Comparison of ENCODE assay signal across 17 mouse cellular contexts in genomic region chr11:116337000-116337399, GRCm38 (mm10). TPM values are rescaled to one million over a fixed set of nuclear protein-coding genes. Genes with fewer than 3 reads are reported as not detected.
DNase-seq lines count a peak whose midpoint lies in the region; ATAC-seq and TF ChIP-seq lines count a peak whose summit lies in the region.
"Had no signal": no experiment of that assay in that cellular context is flagged by ENCODE, and none has a peak within 500 bp of the region (broad histone marks: within the 10 kb centered on the region; RNA-seq: fewer than 3 reads in every experiment).

No protein-coding gene starts in this region.

- H3K4me2 ChIP-seq in hindbrain, embryonic 13.5 days, result no peak overlapping the region
- no peak overlapping the region for H3K4me2 ChIP-seq in hindbrain, embryonic 16.5 days (ENCODE audit: low read length)
- no peak overlapping the region for H3K4me2 ChIP-seq in midbrain, embryonic 12.5 days (replicated peaks)
- no peak overlapping the region for H3K4me2 ChIP-seq in midbrain, postnatal 0 days (ENCODE audit: low read depth, low read length, poor library complexity, severe bottlenecking)
- no peak overlapping the region for H3K4me2 ChIP-seq in forebrain, embryonic 12.5 days
- H3K4me2 ChIP-seq: liver, embryonic 15.5 days had no signal

- peaks cover 51% of the 10 kb centered on the region for H3K4me1 ChIP-seq in hindbrain, embryonic 13.5 days (replicated peaks)
- peaks cover 38% of the 10 kb centered on the region for H3K4me1 ChIP-seq in hindbrain, embryonic 16.5 days (ENCODE audit: control insufficient read depth, insufficient read depth, low read depth, low read length)
- H3K4me1 ChIP-seq in midbrain, embryonic 12.5 days, result peaks cover 56% of the 10 kb centered on the region
- H3K4me1 ChIP-seq in midbrain, postnatal 0 days (ENCODE audit: insufficient read depth, low read length), result peaks cover 6% of the 10 kb centered on the region; the same call in 1 of the 2 replicates
- peaks cover 52% of the 10 kb centered on the region for H3K4me1 ChIP-seq in forebrain, embryonic 12.5 days

- H3K9me3 ChIP-seq in hindbrain, embryonic 13.5 days, result no peaks in the 10 kb centered on the region
- H3K9me3 ChIP-seq in hindbrain, embryonic 16.5 days (ENCODE audit: control insufficient read depth, low read length), result no peaks in the 10 kb centered on the region
- no peaks in the 10 kb centered on the region for H3K9me3 ChIP-seq in midbrain, embryonic 12.5 days
- H3K9me3 ChIP-seq in midbrain, postnatal 0 days (ENCODE audit: low read length), result no peaks in the 10 kb centered on the region
- H3K9me3 ChIP-seq in forebrain, embryonic 12.5 days, result no peaks in the 10 kb centered on the region
- H3K9me3 ChIP-seq: liver, embryonic 15.5 days had no signal

- no peak for ATAC-seq in hindbrain, embryonic 13.5 days (ENCODE audit: low FRiP score)
- no peak for ATAC-seq in hindbrain, embryonic 16.5 days
- no peak for ATAC-seq in midbrain, embryonic 12.5 days (ENCODE audit: low FRiP score, low read depth)
- no peak for ATAC-seq in midbrain, postnatal 0 days (ENCODE audit: low FRiP score)
- ATAC-seq in forebrain, embryonic 12.5 days (ENCODE audit: low FRiP score), result no peak
- ATAC-seq in granulocyte monocyte progenitor cell, adult 5-6 weeks (replicated peaks; ENCODE audit: poor library complexity, severe bottlenecking), result peak; percentile 28; the same call in 1 of the 2 replicates
- ATAC-seq: intestine, embryonic 16.5 days had no signal

- 59% methylated on average over 12 of the region's 12 CpGs for WGBS in hindbrain, embryonic 13.5 days
- 63% methylated on average over 12 of the region's 12 CpGs for WGBS in hindbrain, embryonic 16.5 days
- WGBS in midbrain, embryonic 12.5 days, result 71% methylated on average over 12 of the region's 12 CpGs
- WGBS in midbrain, postnatal 0 days, result 63% methylated on average over 12 of the region's 12 CpGs
- 68% methylated on average over 12 of the region's 12 CpGs for WGBS in forebrain, embryonic 12.5 days

- H3K27ac ChIP-seq in hindbrain, embryonic 13.5 days, result peak overlapping the region; percentile 83; the same call in 1 of the 2 replicates
- no peak overlapping the region for H3K27ac ChIP-seq in hindbrain, embryonic 16.5 days (ENCODE audit: low read depth, low read length)
- H3K27ac ChIP-seq in midbrain, embryonic 12.5 days (replicated peaks), result no peak overlapping the region
- H3K27ac ChIP-seq in midbrain, postnatal 0 days (ENCODE audit: low read depth, low read length), result no peak overlapping the region
- H3K27ac ChIP-seq in forebrain, embryonic 12.5 days, result no peak overlapping the region
- H3K27ac ChIP-seq: liver, embryonic 15.5 days had no signal

- peaks cover 35% of the 10 kb centered on the region for H3K27me3 ChIP-seq in hindbrain, embryonic 13.5 days
- peaks cover 14% of the 10 kb centered on the region for H3K27me3 ChIP-seq in hindbrain, embryonic 16.5 days (replicated peaks; ENCODE audit: control insufficient read depth, insufficient read depth, low read length)
- H3K27me3 ChIP-seq in midbrain, embryonic 12.5 days, result peaks cover 43% of the 10 kb centered on the region
- peaks cover 14% of the 10 kb centered on the region for H3K27me3 ChIP-seq in midbrain, postnatal 0 days (ENCODE audit: insufficient read depth, low read length)
- H3K27me3 ChIP-seq in forebrain, embryonic 12.5 days, result peaks cover 28% of the 10 kb centered on the region

- DNase-seq in midbrain, postnatal 0 days (ENCODE audit: low spot score), result no peak
- DNase-seq in adrenal gland, adult 18-20 months (ENCODE audit: low spot score in 2 of 2), result no peak
- DNase-seq: adrenal gland, postnatal 25 days; cerebellum, adult 8-10 months; embryo, embryonic 11 days; heart, adult 18-20 months; lung, postnatal 4 days; thymus, postnatal 25 days had no signal

- TF ChIP-seq CTCF in midbrain, postnatal 0 days (IDR thresholded peaks at IDR 0.05), result no peak

- H3K9ac ChIP-seq in hindbrain, embryonic 13.5 days, result peak overlapping the region; percentile 8; the same call in 1 of the 2 replicates
- H3K9ac ChIP-seq in hindbrain, embryonic 16.5 days (ENCODE audit: low read depth, low read length), result no peak overlapping the region
- H3K9ac ChIP-seq in midbrain, embryonic 12.5 days (replicated peaks), result peak overlapping the region; percentile 63; the same call in 1 of the 2 replicates
- no peak overlapping the region for H3K9ac ChIP-seq in midbrain, postnatal 0 days (replicated peaks; ENCODE audit: low read length, poor library complexity, severe bottlenecking)
- H3K9ac ChIP-seq in forebrain, embryonic 12.5 days, result peak overlapping the region; percentile 5; the same call in 1 of the 2 replicates
- H3K9ac ChIP-seq: liver, embryonic 15.5 days had no signal

- H3K36me3 ChIP-seq in hindbrain, embryonic 13.5 days, result peaks cover 37% of the 10 kb centered on the region
- no peaks in the 10 kb centered on the region for H3K36me3 ChIP-seq in hindbrain, embryonic 16.5 days (ENCODE audit: control insufficient read depth, insufficient read depth, low read length)
- H3K36me3 ChIP-seq in midbrain, embryonic 12.5 days, result 0 out of 2 replicates have a peak, but pooled peaks cover 6% of the 10 kb centered on the region
- H3K36me3 ChIP-seq in midbrain, postnatal 0 days (ENCODE audit: insufficient read depth, low read length), result peaks cover 16% of the 10 kb centered on the region
- peaks cover 15% of the 10 kb centered on the region for H3K36me3 ChIP-seq in forebrain, embryonic 12.5 days (replicated peaks)
- H3K36me3 ChIP-seq: liver, embryonic 15.5 days had no signal

- no peak overlapping the region for H3K4me3 ChIP-seq in hindbrain, embryonic 13.5 days
- no peak overlapping the region for H3K4me3 ChIP-seq in hindbrain, embryonic 16.5 days (ENCODE audit: low read length)
- H3K4me3 ChIP-seq in midbrain, embryonic 12.5 days, result no peak overlapping the region
- no peak overlapping the region for H3K4me3 ChIP-seq in midbrain, postnatal 0 days (ENCODE audit: low read depth, low read length)
- no peak overlapping the region for H3K4me3 ChIP-seq in forebrain, embryonic 12.5 days (replicated peaks)
- H3K4me3 ChIP-seq: erythroblast, embryonic 14.5 days; liver, embryonic 15.5 days had no signal

RNA-seq across cellular contexts. Expression of gene Foxj1, which starts 1.8 kb away (rescaled TPM):
- polyA plus RNA-seq in hindbrain, embryonic 13.5 days (2015; fragmentation: Nextera tagmentation; extraction: Ambion mirVana), result 14.2 and 24.3 TPM in 2 replicates
- 13.2 and 16.2 TPM in 2 replicates for polyA plus RNA-seq in hindbrain, embryonic 16.5 days (2015; fragmentation: Nextera tagmentation; extraction: Ambion mirVana)
- 9.8 and 10.5 TPM in 2 replicates for polyA plus RNA-seq in midbrain, embryonic 12.5 days (2016; fragmentation: Nextera tagmentation; extraction: Ambion mirVana)
- 24.1 and 37.5 TPM in 2 replicates for total RNA-seq in midbrain, postnatal 0 days (2014; rRNA removed)
- 9.6 and 12.1 TPM in 2 replicates for polyA plus RNA-seq in midbrain, postnatal 0 days (2015; fragmentation: Nextera tagmentation; extraction: Ambion mirVana)
- polyA plus RNA-seq in forebrain, embryonic 12.5 days (2016; fragmentation: Nextera tagmentation; extraction: Ambion mirVana), result 10.3 and 14.3 TPM in 2 replicates
- not detected in 2 replicates for total RNA-seq in granulocyte monocyte progenitor cell, adult 5-6 weeks (2014; fragmentation: Nextera tagmentation)
- not detected in 2 replicates for total RNA-seq in granulocyte monocyte progenitor cell, adult 5-6 weeks (2017)
- under 1 TPM; 0.10 to 0.13 TPM for total RNA-seq in adrenal gland, adult 18-20 months (2021)
- total RNA-seq: heart, postnatal 25 days had no signal

RNA-seq across cellular contexts. Expression of gene Exoc7, which starts 30.0 kb away (rescaled TPM):
- polyA plus RNA-seq in hindbrain, embryonic 13.5 days (2015; fragmentation: Nextera tagmentation; extraction: Ambion mirVana), result 94.4 and 97.5 TPM in 2 replicates
- 122 and 127 TPM in 2 replicates for polyA plus RNA-seq in hindbrain, embryonic 16.5 days (2015; fragmentation: Nextera tagmentation; extraction: Ambion mirVana)
- polyA plus RNA-seq in midbrain, embryonic 12.5 days (2016; fragmentation: Nextera tagmentation; extraction: Ambion mirVana), result 83.4 and 83.5 TPM in 2 replicates
- 81.0 and 101 TPM in 2 replicates for total RNA-seq in midbrain, postnatal 0 days (2014; rRNA removed)
- 144 and 149 TPM in 2 replicates for polyA plus RNA-seq in midbrain, postnatal 0 days (2015; fragmentation: Nextera tagmentation; extraction: Ambion mirVana)
- polyA plus RNA-seq in forebrain, embryonic 12.5 days (2016; fragmentation: Nextera tagmentation; extraction: Ambion mirVana), result 73.3 and 78.8 TPM in 2 replicates
- total RNA-seq in granulocyte monocyte progenitor cell, adult 5-6 weeks (2014; fragmentation: Nextera tagmentation), result 23.0 and 45.3 TPM in 2 replicates
- total RNA-seq in granulocyte monocyte progenitor cell, adult 5-6 weeks (2017), result 30.1 and 36.6 TPM in 2 replicates
- total RNA-seq in adrenal gland, adult 18-20 months (2021), result 10 to 100 TPM; 53.4 to 54.2 TPM

RNA-seq across cellular contexts. Expression of gene Galr2, which starts 56.3 kb away (rescaled TPM):
- polyA plus RNA-seq in hindbrain, embryonic 13.5 days (2015; fragmentation: Nextera tagmentation; extraction: Ambion mirVana), result 0.27 and 0.56 TPM in 2 replicates
- 0.25 and 1.1 TPM in 2 replicates for polyA plus RNA-seq in hindbrain, embryonic 16.5 days (2015; fragmentation: Nextera tagmentation; extraction: Ambion mirVana)
- polyA plus RNA-seq in midbrain, embryonic 12.5 days (2016; fragmentation: Nextera tagmentation; extraction: Ambion mirVana), result 0.21 and 0.24 TPM in 2 replicates
- total RNA-seq in midbrain, postnatal 0 days (2014; rRNA removed), result 0.47 TPM in 1 of 2 replicates, not detected in the other
- 0.36 and 0.54 TPM in 2 replicates for polyA plus RNA-seq in midbrain, postnatal 0 days (2015; fragmentation: Nextera tagmentation; extraction: Ambion mirVana)
- 0.19 and 0.46 TPM in 2 replicates for polyA plus RNA-seq in forebrain, embryonic 12.5 days (2016; fragmentation: Nextera tagmentation; extraction: Ambion mirVana)
- not detected in 2 replicates for total RNA-seq in granulocyte monocyte progenitor cell, adult 5-6 weeks (2014; fragmentation: Nextera tagmentation)
- total RNA-seq in granulocyte monocyte progenitor cell, adult 5-6 weeks (2017), result 0.09 TPM in 1 of 2 replicates, not detected in the other
- under 1 TPM; 0.20 to 0.29 TPM for total RNA-seq in adrenal gland, adult 18-20 months (2021)
- total RNA-seq: adrenal gland, postnatal 25 days; heart, adult 18-20 months; heart, postnatal 25 days had no signal
- polyA plus RNA-seq: erythroblast, embryonic 14.5 days; liver, embryonic 15.5 days had no signal

Comparison
In these comparisons a context has a peak if more than half of its experiments do, and no peak if none do; other contexts are left out.
1. H3K9ac ChIP-seq: peak in hindbrain, embryonic 13.5 days (single experiment), midbrain, embryonic 12.5 days (single experiment) and forebrain, embryonic 12.5 days (single experiment); none in hindbrain, embryonic 16.5 days (single experiment) and midbrain, postnatal 0 days (single experiment).